Mouse (Mus musculus) 3T3-L1 (cell line): ENCODE measurements at regions not wholly inside any gene's neighbourhood (a gene's known extent, or its start where the extent isn't known, plus 50 kb on each side); places are given as distances from the start of the nearest gene placed in this dataset.
A peak's percentile ranks its signal among the peaks of the same experiment; 100 is the strongest.

ENCODE experiments used
- DNase-seq: peaks from one replicate; pipeline ENCODE4 v3.0.0-alpha.2; 2015; ENCODE audit warnings: low read depth, low spot score

DNA sequence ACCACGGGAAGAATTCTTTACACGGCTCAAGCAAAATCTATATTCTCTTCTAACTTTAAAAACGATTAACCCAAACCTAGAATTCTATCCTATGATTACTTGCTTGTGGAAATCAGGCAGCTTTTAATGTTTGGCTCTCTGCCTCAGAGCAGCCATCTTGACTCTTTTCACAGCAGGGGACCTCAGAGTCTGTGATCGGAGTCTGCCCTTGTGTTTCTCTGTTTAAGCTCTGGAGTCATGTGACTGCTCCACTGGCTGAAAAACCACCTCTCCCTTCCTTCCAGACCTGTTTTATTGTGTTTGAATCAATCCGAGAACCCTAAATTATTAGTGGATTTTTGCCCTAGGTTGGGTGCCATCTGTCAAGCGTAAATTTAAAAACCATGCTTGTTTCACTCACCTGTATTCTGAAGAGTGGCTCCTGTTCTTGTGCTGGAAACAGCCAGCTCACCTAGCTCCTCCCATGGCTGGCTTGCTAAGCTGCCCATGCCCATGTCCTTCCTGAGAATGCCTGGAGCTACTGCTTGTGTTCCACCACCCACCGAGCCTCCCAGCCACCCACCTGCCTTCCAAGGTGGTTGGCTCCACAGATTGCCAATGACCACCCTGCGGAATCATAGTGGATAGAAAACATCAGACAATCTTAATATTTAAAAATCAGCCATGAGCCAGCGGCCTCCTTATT, 62.6 kb downstream of the Perp start:
- no peak for DNase-seq

DNA sequence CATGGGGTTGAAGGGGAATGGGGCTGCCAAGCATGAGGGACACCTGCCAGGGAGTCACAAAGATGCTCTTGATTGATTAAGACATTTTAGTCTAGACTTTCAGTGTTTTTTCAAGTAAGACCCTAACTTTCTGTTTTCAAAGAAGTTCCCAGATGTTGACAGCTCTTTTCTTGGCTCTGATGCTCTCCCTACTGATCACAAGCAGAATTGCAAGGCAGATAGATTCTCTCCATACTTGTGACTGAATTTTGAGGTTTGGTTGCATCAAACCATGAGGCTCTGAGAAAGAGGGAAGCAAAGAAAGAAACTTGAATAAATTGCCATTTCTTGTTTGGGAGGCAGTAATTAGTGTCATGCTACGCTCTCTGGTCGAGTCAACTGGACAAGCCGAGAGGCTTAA, 64.5 kb downstream of the Perp start:
- DNase-seq: no peak

DNA sequence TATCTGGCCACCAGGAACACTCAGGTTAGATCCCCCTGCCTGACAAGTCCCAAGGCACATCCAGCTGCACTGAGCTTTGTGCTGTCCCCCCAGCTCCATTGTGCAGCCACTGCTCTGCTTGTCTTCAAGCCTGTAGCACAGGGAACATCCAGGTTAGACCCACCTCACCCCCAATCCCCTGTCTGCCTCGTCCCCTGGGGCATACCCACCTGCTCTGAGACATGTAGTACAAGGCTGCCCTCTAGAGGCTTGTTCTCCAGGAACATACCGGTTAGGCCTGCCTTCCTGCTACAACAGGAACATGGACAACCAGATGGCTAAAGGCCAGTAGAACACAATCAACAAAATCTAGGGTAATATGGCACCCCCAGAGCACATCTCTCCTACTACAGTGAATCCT, 66.1 kb downstream of the Perp start:
- peak; percentile 18 for DNase-seq

DNA sequence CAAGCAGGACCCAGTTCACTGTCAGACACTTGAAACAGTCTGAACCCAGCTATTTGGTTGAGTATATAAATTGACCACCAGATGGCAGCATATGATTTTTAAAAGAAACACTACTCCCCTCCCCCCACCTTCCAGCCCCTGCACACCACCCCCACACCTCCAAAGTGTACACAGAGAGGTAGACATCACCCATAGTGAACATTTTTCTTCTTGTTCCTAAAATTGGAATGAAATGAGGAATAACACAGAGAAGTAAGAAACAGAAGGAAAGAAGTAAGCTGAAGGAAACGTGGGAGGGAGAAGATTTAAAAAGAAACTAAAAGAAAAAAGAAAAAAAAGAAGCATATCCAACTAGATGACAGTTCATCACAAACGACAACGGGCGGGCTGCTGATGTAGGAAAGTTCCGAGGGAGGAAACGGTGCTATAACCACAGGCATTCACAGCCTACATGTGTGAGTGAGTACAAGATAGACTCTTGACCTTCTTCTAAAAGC, 72.3 kb downstream of the Perp start:
- peak; percentile 60 for DNase-seq

DNA sequence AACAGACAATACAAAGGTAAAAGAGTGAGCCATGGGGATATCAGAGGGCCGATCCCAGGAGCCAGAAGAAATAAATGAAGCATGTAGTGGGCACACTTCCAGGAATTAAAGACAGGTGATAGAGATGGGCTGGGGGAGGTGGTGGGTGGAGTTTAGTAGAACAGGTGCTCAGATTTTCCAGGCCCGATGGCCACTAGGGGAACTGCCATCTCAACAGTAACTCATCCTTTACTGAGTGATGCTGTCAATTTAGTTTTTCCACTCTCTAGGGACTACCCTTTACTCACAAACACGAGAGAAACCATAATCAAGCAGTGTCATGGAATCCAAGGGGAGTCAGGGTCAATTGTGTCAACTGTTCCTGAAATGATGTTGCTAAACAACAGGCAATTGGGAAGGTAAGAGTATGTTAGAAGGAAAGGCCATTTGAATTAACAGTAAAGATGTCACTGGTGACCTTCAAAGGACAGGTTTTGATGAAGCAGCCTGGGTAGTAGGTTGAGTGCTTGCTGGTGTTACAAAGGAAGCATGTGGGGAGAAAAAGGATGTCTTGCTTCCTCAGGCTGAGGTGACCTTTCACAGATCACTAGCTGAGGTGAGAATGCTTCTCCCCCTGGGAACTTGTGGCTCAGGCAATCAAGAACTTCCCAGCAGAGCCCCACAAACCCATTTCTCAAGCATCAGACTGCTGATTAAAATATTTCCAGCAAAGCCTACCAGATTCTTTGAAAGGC, 78.4 kb downstream of the Perp start:
- DNase-seq: no peak

DNA sequence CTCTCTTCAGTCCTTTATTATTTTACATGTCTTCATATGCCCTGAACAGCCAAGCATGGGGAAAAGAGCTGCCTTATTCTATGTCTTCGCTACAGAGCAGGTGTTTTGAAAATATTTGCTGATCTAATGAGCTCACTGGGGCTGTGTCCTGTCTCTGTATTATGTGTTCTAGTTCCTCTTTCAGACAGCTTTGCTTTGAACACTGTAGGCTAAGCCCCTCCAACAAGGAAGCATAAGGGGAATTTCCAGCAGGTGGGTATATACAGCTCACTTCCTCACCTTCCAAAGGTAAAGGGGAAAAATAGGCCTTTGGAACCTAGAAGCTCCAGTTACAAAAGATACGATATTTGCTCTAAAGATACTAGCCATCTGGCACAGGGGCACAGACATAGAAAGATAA, 83.0 kb downstream of the Perp start:
- no peak for DNase-seq

DNA sequence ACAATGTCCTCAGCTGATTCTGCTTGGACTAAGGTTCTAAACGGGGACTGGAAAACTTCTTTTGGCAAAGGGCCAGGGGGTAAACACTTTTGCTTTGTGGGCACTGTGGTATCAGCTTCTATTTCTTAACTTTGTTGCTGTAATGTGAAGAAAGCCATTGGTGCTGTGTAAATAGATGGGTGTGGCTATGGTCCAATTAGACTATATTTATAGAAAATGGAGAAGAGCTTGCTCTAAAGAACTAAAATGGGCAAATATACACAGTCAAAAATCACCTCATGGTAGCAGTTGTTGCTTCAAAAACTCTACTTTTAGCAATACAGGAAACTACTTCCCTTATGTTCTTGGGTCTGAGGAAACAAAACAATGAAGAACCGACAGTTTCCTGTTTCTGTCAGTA, 84.1 kb downstream of the Tnfaip3 start:
- DNase-seq: no peak

DNA sequence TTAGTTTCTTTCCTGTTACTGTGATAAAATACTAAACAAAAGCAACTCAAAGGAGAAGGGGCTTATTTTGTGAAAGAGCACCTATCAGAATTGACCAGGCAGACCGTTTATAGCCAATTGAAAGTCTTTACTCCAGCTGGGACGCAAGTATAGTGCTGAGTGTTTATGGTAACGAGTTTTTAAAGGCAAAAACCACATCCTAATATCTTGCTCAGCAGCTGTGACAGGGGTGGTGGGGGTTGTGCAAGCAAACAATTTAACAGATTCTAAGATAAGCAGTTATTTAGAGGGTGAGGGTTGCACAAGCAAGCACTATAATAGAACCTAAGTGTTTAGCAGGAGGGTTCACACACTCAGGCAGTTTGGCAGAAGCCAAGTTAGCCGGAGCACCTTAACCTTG, 74.0 kb downstream of the Tnfaip3 start:
- DNase-seq: no peak

DNA sequence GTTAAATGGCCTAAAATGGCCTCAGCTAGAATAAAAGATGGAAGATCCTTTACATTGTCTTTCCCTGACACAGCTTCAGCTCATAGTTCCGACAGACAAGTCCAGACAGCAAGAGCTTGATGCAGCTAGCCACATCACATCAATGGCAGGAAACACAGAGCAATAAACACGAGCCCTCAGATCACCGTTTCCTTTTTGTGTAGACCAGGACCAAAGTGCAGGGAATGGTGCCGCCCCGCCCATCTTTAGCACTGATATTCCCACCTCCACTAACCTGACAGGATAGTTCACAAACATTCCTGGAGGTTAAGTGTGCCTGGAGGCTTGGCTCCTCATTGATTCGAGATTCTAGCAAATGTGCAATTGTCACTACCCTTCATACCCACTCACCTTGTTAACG, 73.5 kb downstream of the Tnfaip3 start:
- DNase-seq: no peak

DNA sequence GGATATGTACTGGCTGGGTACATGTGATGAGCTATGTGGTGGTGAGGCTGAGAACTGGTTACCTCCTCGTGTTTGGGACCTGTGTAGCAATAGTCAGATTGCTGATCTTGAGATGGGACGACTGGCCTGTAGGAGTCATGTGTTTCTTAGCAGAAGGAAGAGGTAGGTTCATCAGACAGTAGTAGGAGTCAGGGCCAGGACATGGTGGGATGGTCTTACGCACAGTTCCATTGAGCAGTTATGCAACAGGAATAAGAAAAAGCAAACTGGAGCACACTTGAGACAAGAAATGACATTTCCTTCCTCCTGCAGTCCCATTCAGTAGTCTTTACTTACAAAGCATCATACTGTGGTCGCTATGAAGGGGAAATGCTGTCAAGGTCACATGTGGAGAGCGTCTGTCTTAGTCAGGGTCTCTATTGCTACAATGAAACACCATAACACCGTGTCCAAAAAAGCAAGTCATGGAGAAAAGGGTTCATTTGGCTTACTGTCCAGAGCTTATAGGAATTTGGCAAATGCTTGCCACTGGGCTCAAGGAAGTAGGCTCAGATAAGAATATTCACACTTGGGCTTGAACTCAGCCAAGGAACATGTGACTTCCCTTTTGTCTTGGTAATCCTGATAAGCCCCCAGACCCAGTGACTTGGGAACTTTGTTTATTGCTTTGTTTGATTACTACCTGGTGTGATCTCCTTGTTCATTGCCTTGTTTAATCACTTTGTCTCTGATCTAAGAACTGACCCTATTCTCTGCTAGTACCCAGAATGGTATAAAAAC, 72.0 kb downstream of the Tnfaip3 start:
- no peak for DNase-seq

DNA sequence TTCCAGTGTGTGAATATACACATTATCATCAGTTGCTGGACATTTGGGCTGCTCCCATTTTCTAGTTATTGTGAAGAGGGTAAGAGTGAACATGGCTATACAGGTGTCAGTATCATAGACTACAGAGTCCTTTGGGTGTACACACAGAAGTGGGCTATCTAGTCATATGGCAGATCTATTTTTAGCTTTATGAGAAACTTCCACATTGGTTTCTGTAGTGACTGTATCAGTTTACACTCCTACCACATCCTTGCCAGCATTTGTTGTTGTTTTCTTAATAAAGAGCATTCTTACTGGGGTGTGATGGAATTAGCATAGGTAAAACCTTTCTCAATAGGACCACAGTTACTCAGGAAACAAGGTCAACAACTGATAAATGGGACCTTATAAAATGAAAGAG, 68.7 kb downstream of the Tnfaip3 start:
- DNase-seq: no peak
